Mouse (Mus musculus) heart, embryonic 11.5 days (tissue): ENCODE results near the gene Inka1. TPM values are rescaled to one million over a fixed set of nuclear protein-coding genes. Genes with fewer than 3 reads are reported as not detected.
"Not testable (repeated sequence)": the region's sequence is repeated elsewhere in the genome, so short reads cannot be mapped to it uniquely, and the experiment has no call there.

ENCODE experiments used
- ATAC-seq: fragments of 200-750 bp; cut with Nextera tagmentation; replicated peaks from 2 replicates; pipeline ENCODE4 v1.8.0; 2017; ENCODE audit warnings: moderate library complexity; ENCODE audit not compliant: insufficient number of reproducible peaks, low FRiP score, low TSS enrichment
- H3K27ac ChIP-seq: fragments of 300-500 bp; sonication (generic); 2 replicates; pipeline ENCODE4 v1.5.1; 2014; ENCODE audit warnings: mild to moderate bottlenecking, low read depth, low read length
- H3K27me3 ChIP-seq: fragments of 300-500 bp; sonication (generic); 2 replicates; pipeline ENCODE4 v1.6.1; 2014; ENCODE audit warnings: mild to moderate bottlenecking, low read length, mixed read lengths; ENCODE audit not compliant: control insufficient read depth, insufficient read depth
- H3K36me3 ChIP-seq: fragments of 300-500 bp; sonication (generic); 2 replicates; pipeline ENCODE4 v1.6.1; 2014; ENCODE audit warnings: mild to moderate bottlenecking, low read length, moderate library complexity, mixed read lengths; ENCODE audit not compliant: control insufficient read depth, insufficient read depth
- H3K4me1 ChIP-seq: fragments of 300-500 bp; sonication (generic); 2 replicates; pipeline ENCODE4 v1.6.1; 2014; ENCODE audit warnings: low read length; ENCODE audit not compliant: control insufficient read depth, insufficient read depth
- H3K4me2 ChIP-seq: fragments of 300-500 bp; sonication (generic); 2 replicates; pipeline ENCODE4 v1.6.1; 2014; ENCODE audit warnings: mild to moderate bottlenecking, moderate library complexity
- H3K4me3 ChIP-seq: fragments of 300-500 bp; sonication (generic); 2 replicates; pipeline ENCODE4 v1.5.1; 2014; ENCODE audit warnings: low read depth, low read length
- H3K9ac ChIP-seq: fragments of 300-500 bp; sonication (generic); 2 replicates; pipeline ENCODE4 v1.6.1; 2014; ENCODE audit warnings: mild to moderate bottlenecking, low read depth, low read length, moderate library complexity
- H3K9me3 ChIP-seq: fragments of 300-500 bp; sonication (generic); replicated peaks from 2 replicates; pipeline ENCODE4 v1.6.1; 2016; ENCODE audit warnings: low read length; ENCODE audit not compliant: control insufficient read depth
- WGBS: fragments of 180-500 bp; shearing (Covaris S2); extraction: QIAGEN DNeasy Blood & Tissue Kit; methylation state at CpG from one replicate; pipeline ENCODE4 v1.1.7; 2014; ENCODE audit not compliant: insufficient replicate concordance; 5-methylcytosine and 5-hydroxymethylcytosine counted together
- polyA plus RNA-seq: library from polyadenylated mRNA; unstranded; fragments of >200 nt; fragmentation: Nextera tagmentation; extraction: Ambion mirVana; gene quantifications from 2 replicates; pipeline ENCODE4 v1.2.1, GENCODE M21; 2014

The Inka1 gene
- polyA plus RNA-seq, result 66.6 and 66.8 TPM in 2 replicates

DNA sequence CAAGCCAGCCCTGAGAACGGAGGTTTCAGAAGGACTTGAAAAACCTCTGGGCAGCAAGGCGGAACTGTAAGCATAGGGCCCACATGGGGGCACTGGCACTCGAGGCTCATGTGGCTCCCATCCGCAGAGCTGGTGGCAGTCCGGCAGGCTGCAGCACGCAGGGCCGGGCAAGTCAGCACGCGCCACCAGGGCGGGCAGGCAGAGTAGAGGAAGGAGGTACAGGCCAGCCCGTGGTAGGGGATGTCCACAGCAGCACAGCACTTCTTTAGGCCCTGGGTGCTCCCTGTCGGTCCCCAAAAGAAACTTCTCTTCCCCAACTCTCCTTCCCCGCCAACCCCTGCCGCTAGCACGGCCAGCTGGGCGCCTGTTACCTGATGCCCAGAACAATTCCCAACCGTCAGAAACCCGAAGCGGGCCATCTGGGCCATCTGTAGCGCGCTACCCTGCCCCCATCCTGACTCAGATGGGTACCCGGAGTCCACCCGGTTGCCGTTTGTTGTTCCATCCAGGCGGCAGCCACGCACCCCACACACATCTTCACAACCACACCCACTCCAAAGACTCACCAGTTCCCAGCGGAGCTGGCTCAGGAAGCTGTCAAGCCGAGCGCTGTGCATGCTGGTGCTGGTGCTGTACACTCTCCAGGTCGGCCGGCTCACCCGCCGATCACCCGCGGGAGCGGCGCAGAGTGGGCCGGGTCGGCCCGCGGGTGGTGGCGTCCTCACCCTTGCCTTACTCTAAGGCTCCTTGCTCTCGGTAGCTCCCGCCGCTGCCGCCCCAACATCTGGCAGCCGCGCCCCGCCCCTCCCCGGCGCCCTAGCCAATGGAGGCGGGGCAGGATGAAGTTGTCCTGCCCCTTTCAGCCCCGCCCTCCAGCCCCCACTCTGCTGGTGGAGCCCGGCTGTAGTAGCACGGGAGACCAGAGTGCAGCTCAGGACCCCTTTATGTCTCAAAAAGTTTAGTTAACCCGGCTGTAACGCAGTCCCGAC lies at the start of gene Inka1:
Inka1 (minus strand) TSS at position 749 of the 989 bp plus-strand sequence.
- H3K9me3 ChIP-seq, result no peaks in the 10 kb centered on the region
- H3K4me3 ChIP-seq, result peak within 1 kb of the TSS; percentile 59
- peak; percentile 64 for ATAC-seq
- H3K9ac ChIP-seq, result peak within 1 kb of the TSS; percentile 86
- peak within 1 kb of the TSS; percentile 67 for H3K4me2 ChIP-seq
- 1% methylated on average over 57 of the region's 58 CpGs for WGBS
- H3K27me3 ChIP-seq, result no peaks in the 10 kb centered on the region
- H3K27ac ChIP-seq, result peak within 1 kb of the TSS; percentile 100
- H3K4me1 ChIP-seq, result peaks cover 53% of the 10 kb centered on the region
- H3K36me3 ChIP-seq, result no peaks in the 10 kb centered on the region

DNA sequence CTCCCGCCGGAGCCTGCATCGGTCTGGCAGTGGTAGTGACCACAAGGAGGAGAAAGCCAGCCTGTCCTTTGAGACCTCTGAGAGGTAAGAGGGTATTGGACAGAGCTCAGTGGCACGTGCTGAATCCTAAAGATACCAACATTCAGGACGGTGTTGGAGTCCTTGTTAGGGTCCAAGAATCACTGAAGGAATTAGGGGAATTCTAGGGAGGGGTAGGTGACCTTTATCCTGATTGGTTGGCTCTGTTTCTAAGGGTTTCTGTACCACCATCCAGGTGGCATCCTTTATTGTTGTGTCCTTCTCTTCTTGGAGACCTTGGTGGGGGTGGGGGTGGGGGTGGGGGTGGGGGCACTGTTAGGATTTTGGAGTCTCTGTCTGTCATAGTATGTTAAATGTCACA lies 46.4 kb upstream of the Inka1 start:
- WGBS, result 84% methylated on average over 5 of the region's 5 CpGs

DNA sequence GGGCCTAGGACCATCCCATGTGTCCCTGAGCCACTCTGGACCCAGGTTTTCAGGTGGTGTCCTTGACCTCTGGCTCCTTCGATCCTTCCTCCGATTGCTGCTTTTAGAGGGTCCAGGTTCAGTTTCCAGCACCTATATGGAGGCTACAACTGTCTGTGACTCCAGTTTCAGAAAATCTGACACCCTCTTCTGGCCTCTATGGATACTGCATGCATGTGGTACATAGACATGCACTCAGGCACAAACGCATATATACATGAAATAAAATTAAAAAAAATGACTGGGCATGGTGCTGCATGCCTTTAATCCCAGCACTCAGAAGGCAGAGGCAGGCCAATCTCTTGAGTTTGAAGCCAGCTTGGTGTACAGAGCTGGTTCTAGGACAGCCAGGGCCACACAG lies 42.2 kb upstream of the Inka1 start:
- no peak overlapping the region for H3K4me2 ChIP-seq
- H3K4me1 ChIP-seq, result no peaks in the 10 kb centered on the region
- H3K9me3 ChIP-seq, result no peaks in the 10 kb centered on the region
- no peak overlapping the region for H3K9ac ChIP-seq
- ATAC-seq, result no peak
- peaks cover 35% of the 10 kb centered on the region for H3K36me3 ChIP-seq
- no peaks in the 10 kb centered on the region for H3K27me3 ChIP-seq
- no peak overlapping the region for H3K4me3 ChIP-seq
- WGBS, result 97% methylated on average over 3 of the region's 3 CpGs
- no peak overlapping the region for H3K27ac ChIP-seq

More for the DNA sequence above, 46.4 kb upstream of the Inka1 start:
- ATAC-seq, result no peak
- Histone ChIP-seq H3K9me3 (no peaks in the 10 kb centered on the region), H3K36me3 (peaks cover 27% of the 10 kb centered on the region), H3K4me2 (no peak overlapping the region), H3K27ac (no peak overlapping the region), H3K4me3 (no peak overlapping the region), H3K9ac (no peak overlapping the region), H3K27me3 (no peaks in the 10 kb centered on the region), H3K4me1 (no peaks in the 10 kb centered on the region)

DNA sequence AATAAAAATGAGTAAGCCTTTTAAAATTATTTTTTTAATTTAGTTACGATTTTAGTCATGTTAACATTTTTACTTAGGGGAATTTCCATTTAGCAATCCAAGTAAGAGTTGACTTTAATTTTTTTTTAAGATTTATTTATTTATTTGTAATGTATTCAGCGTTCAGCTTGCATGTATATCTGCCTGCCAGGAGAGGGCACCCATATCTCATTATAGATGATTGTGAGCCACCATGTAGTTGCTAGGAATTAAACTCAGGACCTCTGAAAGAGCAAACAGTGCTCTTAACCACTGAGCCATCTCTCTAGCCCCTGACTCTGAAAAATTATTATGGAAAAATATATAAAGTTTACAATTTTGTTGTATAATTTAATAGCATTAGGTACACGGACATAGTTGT lies 40.9 kb upstream of the Inka1 start:
- Histone ChIP-seq H3K4me2 (no peak overlapping the region), H3K36me3 (peaks cover 27% of the 10 kb centered on the region), H3K4me3 (no peak overlapping the region), H3K9me3 (no peaks in the 10 kb centered on the region), H3K4me1 (no peaks in the 10 kb centered on the region; the same call in 1 of the 2 replicates), H3K27ac (no peak overlapping the region), H3K27me3 (no peaks in the 10 kb centered on the region), H3K9ac (no peak overlapping the region)
- 90% methylated on average over 3 of the region's 3 CpGs for WGBS
- no peak for ATAC-seq

DNA sequence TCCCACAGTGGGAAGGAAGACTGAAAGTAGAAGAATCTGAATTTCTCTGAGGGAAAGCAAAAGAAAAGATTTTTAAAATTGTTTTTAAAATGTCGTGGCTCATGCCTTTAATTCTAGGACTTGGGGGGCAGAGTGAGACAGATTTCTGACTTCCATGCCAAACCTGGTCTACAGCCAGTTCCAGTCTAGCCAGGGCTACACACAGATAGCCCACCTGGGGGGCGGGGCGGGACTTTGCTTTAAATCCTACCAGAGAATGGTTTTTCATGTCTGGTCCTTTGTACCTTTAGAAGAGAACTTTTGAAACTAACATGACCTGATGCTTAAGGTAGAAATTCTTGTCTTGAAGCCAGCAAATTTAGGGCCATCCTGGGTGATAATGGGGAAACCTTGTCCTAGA lies 37.5 kb upstream of the Inka1 start:
- no peak overlapping the region for H3K4me3 ChIP-seq
- no peak overlapping the region for H3K4me2 ChIP-seq
- H3K27me3 ChIP-seq, result no peaks in the 10 kb centered on the region
- peaks cover 6% of the 10 kb centered on the region for H3K4me1 ChIP-seq
- no peak overlapping the region for H3K9ac ChIP-seq
- H3K27ac ChIP-seq, result no peak overlapping the region
- peaks cover 25% of the 10 kb centered on the region for H3K36me3 ChIP-seq
- ATAC-seq, result no peak
- 84% methylated on average over 3 of the region's 3 CpGs for WGBS
- no peaks in the 10 kb centered on the region for H3K9me3 ChIP-seq

DNA sequence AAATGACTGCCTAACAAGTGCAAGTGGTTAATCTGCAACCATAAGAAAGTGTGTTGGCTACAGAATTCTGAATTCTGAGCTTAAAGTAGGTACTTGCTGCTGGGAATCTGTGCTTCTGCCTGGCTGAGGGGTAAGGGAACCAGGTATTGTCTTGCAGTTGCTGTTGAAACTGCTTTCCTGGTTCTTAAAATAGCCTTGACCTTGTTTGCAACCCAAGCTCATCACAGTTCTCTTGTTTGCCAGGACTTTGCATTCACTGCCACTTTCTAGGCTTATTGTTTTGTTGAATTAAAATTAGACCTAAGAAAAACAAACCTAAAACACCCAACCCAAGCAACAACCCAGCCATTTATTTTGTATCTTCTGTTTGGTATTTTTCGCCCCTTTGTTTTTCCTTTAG lies 35.1 kb upstream of the Inka1 start:
- Histone ChIP-seq H3K36me3 (peaks cover 8% of the 10 kb centered on the region), H3K9ac (no peak overlapping the region), H3K27me3 (no peaks in the 10 kb centered on the region), H3K4me1 (peaks cover 6% of the 10 kb centered on the region), H3K9me3 (no peaks in the 10 kb centered on the region), H3K4me2 (peak overlapping the region; percentile 24), H3K27ac (peak overlapping the region; percentile 46; the same call in 1 of the 2 replicates), H3K4me3 (no peak overlapping the region)
- no peak for ATAC-seq
- 94% methylated on average over 1 of the region's 1 CpGs for WGBS

DNA sequence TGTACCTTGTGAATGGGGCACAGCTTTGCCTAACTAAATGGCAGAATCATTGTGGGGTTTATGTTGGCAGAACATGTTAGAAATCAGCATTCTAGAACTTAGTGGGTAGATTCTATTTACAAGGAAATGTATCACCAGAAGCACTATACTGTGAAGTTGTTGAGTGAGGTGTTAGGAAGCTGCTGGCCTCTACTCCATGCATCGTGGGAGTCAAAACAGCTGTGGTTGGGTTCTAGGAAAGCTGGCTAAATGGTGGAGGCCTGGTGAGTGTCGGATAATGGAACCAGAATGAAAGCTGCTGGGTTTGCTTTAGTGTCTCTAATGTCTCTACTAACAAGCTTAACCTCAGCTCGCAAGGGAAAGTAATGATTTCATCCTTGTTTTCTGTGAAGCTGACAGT lies 31.4 kb upstream of the Inka1 start:
- H3K9ac ChIP-seq, result no peak overlapping the region
- H3K27ac ChIP-seq, result no peak overlapping the region
- no peak overlapping the region for H3K4me2 ChIP-seq
- peaks cover 10% of the 10 kb centered on the region; the same call in 1 of the 2 replicates for H3K36me3 ChIP-seq
- 84% methylated on average over 3 of the region's 3 CpGs for WGBS
- peaks cover 6% of the 10 kb centered on the region for H3K4me1 ChIP-seq
- no peak overlapping the region for H3K4me3 ChIP-seq
- ATAC-seq, result no peak
- H3K27me3 ChIP-seq, result no peaks in the 10 kb centered on the region
- H3K9me3 ChIP-seq, result no peaks in the 10 kb centered on the region

DNA sequence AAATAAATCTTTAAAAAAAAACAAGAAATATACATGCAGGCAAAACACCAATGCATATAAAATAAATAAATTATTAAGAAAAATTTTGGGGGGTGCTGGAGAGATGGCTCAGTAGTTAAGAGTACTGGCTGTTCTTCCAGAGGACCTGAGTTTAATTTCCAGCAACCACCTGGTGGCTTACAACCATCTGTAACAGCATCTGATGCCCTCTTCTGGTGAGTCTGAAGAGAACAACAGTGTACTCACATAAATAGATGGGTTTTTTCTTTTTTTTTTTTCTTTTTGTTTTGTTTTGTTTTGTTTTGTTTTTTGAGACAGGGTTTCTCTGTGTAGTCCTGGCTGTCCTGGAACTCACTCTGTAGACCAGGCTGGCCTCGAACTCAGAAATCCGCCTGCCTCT lies 27.9 kb upstream of the Inka1 start:
- H3K9me3 ChIP-seq, H3K9ac ChIP-seq, H3K4me3 ChIP-seq, ATAC-seq, H3K4me2 ChIP-seq, H3K27ac ChIP-seq, H3K27me3 ChIP-seq, H3K4me1 ChIP-seq, H3K36me3 ChIP-seq: not testable (repeated sequence)
- WGBS, result 98% methylated on average over 2 of the region's 2 CpGs
